Mouse (Mus musculus): ENCODE data around the gene Kcnj6. TPM values are rescaled to one million over a fixed set of nuclear protein-coding genes. Genes with fewer than 3 reads are reported as not detected.

Gene Kcnj6
- total RNA-seq, 1 experiment from 2014 or later, result not detected

DNA sequence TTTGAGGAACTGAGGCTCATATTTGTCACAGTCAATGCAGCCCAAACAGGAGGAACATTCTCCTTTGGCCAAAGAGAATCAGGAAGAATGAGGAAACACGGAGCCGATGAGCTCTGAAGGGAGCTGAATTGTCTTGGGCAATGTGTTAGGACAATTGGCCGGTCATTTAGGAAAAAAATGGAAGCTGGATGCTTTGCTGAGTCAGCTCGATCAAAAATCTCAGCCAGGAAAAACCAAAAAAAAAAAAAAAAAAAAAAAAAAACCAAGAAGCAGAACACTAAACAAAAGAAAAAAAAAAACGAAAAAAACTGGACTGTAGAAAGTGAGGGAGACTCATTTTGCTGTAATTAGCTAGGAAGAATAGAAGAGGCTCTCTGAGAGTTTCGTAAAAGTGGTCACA, 200.1 kb downstream of the Kcnj6 start:
- ATAC-seq (ENCODE audit: extremely low read depth, insufficient number of reproducible peaks, low FRiP score, poor library complexity, severe bottlenecking), result no peak

DNA sequence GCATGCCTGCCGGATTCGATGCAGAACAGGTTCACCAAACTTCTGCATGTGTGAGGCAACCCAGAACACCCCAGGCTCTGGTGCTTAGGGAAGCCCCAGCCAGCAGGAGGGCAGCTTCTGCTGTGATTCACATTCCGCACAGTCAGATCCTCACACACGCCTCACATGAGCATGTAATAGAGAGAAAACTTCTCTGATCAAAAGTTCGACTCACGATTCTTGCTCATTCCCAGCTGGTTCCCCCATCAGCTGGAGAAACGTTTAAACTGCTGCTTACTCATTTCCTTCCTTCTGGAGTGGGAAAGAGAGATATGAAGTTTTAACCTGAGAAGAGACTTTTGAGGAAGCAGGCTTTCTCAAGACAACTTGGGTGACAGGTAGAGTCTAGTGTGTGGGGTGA, 204.5 kb downstream of the Kcnj6 start:
- ATAC-seq (ENCODE audit: extremely low read depth, insufficient number of reproducible peaks, low FRiP score, poor library complexity, severe bottlenecking), result no peak

DNA sequence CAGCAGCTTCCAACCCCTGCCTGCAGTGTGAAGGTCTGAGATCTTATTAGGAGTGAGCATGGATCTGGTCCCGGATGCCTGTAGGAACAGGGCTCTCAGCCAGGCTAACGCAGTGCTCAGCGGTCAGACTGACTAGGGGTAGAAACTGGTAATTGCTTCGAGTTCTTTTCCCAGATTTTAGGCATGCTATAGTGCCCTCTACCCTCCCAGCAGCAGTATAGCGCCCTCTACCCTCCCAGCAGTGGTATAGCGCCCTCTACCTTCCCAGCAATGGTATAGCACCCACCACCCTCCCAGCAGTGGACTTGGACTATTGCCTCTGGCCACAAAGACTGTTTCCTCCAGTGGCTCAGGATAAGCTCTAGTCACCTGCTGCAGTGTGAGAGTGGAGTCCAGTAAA, 207.5 kb downstream of the Kcnj6 start:
- no peak for ATAC-seq (ENCODE audit: extremely low read depth, insufficient number of reproducible peaks, low FRiP score, poor library complexity, severe bottlenecking)

DNA sequence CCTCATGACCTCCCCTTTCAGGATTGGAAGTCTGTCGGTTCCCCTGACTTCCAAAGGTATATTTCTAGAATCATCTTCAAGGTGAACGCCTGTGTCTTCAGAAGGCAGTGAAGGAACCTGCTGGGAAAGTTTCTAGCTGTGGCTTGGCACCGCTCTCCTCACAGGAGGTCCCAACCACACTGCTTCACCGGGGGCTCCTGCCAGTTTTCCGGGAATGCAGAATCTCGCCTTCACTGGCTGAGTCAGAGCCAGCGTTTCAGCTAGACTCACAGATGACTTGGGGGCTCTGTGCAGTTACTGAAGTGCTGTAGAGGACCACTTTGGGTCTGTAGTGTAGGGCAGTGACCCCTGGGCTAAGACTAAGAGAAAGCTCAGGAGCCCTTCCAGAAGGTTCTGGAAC, 208.8 kb downstream of the Kcnj6 start:
- ATAC-seq (ENCODE audit: extremely low read depth, insufficient number of reproducible peaks, low FRiP score, poor library complexity, severe bottlenecking), result no peak

DNA sequence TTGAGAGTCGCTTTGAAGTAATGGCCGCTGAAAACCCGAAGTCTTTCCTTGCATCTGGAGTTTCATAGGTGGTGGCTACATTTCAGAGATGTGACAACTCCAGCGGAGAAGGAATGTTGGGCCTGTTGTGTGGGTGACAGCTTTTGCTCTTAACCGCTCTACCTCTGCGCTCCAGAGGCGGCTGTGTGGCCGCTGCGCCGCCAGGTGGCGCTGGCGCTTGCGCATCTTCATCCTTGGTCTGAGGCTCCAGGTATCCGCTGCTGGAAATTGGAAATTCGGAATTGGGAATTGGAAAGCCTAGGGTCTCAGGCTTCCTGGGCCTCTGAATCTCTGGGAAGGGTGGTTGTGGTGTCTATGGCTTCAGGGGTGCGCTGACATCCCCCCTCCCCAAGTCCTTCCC, 209.3 kb downstream of the Kcnj6 start:
- ATAC-seq (ENCODE audit: extremely low read depth, insufficient number of reproducible peaks, low FRiP score, poor library complexity, severe bottlenecking), result no peak

DNA sequence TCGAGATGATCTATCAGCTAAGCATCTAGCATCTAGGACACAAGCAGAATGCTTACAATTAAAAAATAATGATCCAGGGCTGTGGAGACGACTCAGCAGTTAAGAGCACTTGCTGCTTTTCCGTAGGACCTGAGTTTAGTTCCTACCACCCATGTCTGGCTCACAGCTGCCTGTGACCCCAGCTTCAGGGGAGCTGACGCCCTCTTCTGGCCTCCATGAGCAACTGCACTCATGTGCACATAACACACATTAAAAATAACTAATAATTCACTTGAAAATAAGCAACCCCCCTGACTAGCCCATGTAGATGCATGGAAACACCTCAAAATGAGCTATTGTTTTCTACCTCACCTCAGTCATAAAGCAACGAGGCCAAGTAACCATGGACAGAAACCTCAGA, 211.6 kb downstream of the Kcnj6 start:
- ATAC-seq (ENCODE audit: extremely low read depth, insufficient number of reproducible peaks, low FRiP score, poor library complexity, severe bottlenecking), result no peak

DNA sequence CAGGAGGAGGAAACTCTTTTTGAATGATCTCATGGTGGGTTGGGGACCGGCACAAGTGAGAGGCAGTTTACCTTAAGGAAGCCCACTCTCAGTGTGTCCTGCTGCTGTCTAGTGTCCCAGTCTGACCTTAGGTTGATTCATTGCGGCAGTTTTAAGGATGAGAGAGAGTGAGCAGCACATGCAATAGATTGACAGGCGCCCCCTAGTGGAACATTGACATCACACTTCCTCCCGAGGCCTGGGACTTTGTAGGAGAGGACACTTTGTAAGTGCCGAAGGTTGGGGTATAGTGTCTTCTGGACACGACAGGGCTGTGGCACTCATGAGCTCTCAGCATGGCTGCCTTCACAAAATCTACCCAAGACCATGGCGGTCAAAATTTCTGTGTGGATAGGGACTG, 213.8 kb downstream of the Kcnj6 start:
- ATAC-seq (ENCODE audit: extremely low read depth, insufficient number of reproducible peaks, low FRiP score, poor library complexity, severe bottlenecking), result no peak

DNA sequence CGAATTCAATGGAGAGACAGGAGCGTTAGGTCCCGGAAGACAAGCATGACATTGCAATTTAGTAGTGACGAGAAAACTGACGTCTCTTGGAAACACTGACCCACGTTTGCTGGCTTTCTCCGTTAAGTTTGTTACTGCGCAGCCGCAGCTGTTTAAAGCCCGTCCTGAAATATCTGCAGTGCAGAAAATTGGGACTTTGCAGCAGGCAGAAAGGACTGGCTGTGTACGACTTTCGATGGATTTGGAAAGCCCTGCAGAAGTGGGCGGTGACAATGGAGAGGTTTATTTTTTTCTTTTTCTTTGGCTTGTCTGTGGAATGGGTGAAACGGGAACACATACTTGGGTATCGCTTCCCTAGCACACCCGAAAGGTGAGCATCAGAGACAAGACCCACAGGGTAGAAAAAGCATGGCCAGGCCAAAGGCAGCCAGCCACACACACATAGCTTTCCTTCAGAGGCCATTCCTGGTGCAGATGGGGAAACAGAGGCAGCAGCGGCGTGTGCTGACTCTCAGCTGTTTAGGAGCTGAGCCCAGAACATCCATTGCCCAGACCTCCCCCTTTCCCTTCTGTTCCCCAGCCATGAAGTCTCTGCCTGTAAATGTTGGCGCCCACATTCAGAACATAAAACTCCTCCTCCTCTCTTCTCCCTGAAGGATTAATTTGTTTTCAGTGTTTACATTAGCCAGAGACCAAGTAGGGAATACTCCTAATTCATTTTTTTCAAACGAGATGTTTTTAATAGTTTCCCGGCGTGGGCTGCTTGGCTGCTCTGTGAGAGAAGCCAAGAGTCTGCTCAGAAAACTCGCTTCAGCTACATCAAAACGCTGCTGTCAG, 215.2 kb downstream of the Kcnj6 start:
- ATAC-seq (ENCODE audit: extremely low read depth, insufficient number of reproducible peaks, low FRiP score, poor library complexity, severe bottlenecking), result no peak

DNA sequence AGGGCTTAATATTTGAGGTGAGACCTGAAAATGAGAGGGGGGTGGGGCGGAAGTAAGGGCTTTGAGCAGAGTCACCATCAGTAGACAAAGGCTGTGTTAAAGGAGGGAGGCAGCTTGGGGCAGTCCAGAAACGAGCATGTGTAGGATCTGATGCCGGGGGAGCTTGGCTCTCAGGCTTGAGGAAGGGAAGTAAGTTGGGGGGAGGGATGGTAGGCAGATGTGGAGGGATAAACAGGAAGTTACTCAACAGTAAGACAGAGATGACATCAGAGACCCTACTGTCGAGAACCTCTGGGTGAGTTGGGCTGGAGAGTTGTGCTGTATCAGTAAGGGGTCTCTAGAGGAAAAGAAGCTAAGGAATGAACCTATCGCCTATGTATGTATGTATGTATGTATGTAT, 223.6 kb downstream of the Kcnj6 start:
- ATAC-seq (ENCODE audit: extremely low read depth, insufficient number of reproducible peaks, low FRiP score, poor library complexity, severe bottlenecking), result no peak

DNA sequence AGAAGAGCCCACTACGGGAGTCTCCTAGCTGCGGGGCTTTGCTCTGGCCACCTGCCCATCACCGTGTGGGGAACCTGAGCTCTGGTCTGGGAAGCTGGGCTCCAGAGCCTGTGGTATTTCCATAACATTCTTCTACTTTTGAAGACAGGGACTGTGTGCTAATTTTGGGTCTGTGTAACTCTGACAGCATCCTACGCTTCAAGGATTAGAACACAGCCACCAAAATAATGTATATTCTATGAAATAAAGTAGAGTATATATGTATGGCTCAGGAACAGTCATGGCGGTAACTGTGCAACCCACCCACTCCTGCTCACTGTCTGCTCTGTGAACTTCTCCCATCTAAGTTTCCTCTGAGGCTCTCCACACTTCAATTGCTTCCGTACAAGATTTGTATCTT, 229.9 kb downstream of the Kcnj6 start:
- ATAC-seq (ENCODE audit: extremely low read depth, insufficient number of reproducible peaks, low FRiP score, poor library complexity, severe bottlenecking), result no peak

DNA sequence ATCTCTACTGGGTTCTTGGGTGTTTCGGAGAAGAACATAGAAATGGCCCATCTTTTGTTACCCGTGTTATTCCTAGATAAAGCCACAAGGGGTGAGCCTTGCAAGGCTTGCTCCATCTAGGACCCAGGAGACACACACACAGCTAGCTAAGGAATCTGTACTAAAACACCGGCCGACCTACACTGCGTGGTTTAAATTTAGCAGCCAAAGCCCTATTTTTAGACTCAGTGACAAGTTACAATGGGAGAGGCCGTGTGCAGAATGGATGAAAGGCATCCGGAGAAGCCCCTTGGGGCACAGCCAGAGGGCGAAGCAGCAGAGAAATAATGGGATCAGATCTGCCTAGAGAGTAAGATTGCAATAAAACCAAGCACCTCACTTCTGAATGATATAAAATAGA, 232.4 kb downstream of the Kcnj6 start:
- ATAC-seq (ENCODE audit: extremely low read depth, insufficient number of reproducible peaks, low FRiP score, poor library complexity, severe bottlenecking), result no peak

DNA sequence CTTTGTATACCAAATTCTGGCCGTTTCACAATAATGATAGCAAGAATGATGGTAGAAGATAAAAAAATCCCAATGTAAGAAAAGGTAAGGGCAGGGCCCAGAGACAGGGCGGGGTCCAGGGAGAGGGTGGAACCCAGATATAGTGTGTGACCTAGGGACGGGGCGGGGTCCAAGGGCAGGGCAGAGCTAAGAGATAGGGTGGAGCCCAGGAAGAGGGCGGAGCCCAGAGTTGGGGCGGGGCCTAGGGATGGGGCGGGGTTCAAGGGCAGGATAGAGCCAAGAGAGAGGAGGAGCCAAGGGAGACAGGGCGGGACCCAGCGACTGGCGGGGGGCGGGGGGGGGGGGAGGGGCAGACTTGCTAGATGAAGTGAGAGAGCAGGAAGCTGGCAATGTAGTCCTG, 236.8 kb downstream of the Kcnj6 start:
- no peak for ATAC-seq (ENCODE audit: extremely low read depth, insufficient number of reproducible peaks, low FRiP score, poor library complexity, severe bottlenecking)

DNA sequence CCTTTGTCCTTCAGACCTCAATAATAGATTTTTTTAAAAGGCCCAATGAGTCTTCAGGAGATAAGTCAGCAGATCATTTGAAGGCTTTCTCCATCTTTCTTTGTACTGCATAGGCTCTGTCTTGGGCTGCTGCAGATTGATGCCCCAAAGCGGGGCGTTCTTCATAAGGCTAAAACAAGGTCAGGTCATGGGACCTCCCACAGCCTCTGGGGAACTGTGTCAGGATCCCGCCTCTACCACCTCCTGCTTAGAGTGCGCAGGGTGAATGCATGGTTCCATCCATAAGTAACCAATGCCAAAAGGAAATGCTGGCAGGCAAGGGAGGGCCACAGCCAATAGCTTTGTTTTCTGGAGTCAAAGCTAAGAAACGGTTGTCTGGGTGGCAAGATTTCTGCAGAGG, 237.7 kb downstream of the Kcnj6 start:
- ATAC-seq (ENCODE audit: extremely low read depth, insufficient number of reproducible peaks, low FRiP score, poor library complexity, severe bottlenecking), result no peak

DNA sequence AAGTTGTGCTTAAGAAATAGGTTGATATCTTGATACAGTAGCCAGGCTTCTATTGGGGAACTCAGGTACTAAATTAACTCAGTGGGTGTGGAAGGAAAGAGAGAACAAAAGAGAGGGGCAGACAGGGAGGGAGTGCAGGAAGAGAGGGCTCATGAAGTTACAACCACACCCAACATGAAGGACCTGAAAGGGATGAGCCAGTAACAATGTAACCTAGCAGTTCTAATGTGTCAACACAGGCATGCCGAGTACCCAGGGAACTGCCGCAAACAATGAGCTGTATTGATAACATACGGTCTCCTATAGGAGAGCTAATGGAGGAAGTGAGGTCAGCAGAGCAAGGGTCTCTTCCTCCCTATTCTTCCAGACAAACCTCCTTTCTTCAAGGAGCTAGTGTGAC, 238.9 kb downstream of the Kcnj6 start:
- ATAC-seq (ENCODE audit: extremely low read depth, insufficient number of reproducible peaks, low FRiP score, poor library complexity, severe bottlenecking), result no peak

DNA sequence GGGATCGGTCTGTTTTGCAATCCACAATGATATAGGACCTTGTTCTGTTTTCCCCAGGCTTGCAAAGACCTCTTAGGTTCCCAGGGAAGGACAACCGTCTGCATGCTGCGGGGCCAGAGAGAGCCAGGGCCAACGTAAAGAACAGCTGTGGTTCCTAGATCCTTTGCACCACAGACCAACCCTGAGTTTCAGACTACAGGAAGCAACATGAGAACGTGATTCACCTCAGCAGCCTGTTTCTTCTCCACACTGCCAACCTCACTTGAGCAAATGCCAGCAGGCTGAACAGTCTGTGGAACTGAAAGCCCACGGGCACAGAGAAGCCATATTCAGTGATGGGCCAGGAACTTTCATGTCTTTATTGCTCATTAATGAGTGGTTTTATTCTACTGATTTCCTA, 241.1 kb downstream of the Kcnj6 start:
- no peak for ATAC-seq (ENCODE audit: extremely low read depth, insufficient number of reproducible peaks, low FRiP score, poor library complexity, severe bottlenecking)

DNA sequence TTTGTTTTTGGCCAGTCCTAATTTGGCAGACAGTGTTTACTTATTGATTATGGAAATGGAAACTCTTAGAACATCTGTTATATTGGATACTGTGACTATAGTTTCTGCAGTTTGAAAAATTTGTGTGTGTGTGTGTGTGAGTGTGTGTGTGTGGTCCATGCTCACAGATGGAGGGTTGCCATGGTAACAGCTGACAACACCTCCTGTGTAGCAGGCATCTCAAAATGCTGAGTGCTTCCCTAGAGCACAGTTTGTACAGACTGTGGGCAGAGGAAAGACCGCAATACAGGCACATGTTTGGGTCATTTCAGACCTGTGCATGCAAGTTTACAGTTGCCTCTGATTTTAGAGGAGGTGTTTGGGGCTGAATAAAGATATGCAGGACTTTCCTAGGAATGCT, 244.0 kb downstream of the Kcnj6 start:
- no peak for ATAC-seq (ENCODE audit: extremely low read depth, insufficient number of reproducible peaks, low FRiP score, poor library complexity, severe bottlenecking)

DNA sequence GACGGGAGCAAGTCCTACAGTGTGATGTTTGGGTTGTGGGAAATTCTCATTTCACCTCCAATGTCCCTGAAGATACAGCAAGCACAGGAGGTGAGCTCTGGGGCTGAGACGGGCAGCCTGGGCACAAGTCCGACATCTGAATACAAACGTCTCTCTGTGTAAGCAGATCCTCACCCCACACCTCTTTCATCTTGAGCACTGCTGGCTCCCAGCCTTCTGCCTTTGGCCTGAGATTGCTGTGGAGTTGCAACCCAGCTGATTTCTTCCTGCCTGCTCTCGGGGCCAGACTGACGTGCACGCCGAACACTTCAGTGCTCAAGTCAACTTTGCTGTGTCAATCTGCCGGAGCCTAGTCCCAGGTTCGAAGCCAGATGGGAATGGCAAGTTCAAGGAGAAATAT, 244.7 kb downstream of the Kcnj6 start:
- ATAC-seq (ENCODE audit: extremely low read depth, insufficient number of reproducible peaks, low FRiP score, poor library complexity, severe bottlenecking), result no peak

DNA sequence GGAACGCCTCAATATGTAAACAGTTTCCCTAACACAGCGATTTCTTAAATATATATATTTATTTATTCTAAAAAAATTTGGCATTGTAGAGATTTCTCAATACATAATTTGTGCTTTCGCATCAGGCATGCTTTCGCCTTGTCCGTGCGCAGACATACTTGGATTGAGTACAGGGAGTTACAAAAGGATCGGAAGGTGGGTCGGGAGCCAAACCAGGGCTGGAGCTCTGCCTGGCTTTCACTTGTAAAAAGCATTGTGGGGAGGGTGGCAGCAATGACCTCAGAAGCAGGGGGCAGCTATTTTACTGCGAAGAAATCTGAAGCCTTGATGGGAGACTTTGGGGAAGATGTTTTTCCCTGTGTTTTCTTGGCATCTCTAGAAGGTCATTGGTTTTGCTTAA, 252.5 kb downstream of the Kcnj6 start:
- no peak for ATAC-seq (ENCODE audit: extremely low read depth, insufficient number of reproducible peaks, low FRiP score, poor library complexity, severe bottlenecking)

DNA sequence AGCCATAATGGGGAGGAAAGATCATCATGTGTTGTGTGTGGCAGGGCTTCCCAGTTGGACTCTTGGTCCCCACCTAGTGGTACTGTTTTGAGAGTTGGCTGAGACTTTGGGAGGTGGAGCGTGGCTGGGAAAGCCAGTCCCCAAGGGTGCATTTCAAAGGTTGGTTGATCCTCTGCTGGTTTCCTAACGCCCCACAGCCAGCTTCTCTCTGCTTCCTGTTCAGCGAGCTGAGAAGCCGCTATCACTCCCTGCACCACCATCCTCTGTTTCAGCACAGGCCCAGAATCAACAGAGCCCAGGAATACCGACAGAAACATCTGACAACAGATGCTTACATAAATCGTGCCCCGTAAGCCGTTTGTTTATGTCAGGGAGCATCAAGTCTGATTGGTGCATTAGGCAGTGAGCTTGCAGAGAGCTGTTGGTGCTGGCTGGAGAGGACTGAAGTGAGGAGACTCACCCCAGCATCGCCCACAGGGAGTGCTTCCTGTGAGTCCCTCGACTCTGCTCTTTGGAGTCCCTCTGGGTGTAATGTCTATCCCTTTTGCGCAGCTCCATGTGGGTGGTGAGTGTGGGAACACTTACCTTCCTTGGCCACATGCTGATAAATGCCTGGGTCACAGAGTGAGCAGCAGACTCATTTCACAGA, 253.5 kb downstream of the Kcnj6 start:
- no peak for ATAC-seq (ENCODE audit: extremely low read depth, insufficient number of reproducible peaks, low FRiP score, poor library complexity, severe bottlenecking)

DNA sequence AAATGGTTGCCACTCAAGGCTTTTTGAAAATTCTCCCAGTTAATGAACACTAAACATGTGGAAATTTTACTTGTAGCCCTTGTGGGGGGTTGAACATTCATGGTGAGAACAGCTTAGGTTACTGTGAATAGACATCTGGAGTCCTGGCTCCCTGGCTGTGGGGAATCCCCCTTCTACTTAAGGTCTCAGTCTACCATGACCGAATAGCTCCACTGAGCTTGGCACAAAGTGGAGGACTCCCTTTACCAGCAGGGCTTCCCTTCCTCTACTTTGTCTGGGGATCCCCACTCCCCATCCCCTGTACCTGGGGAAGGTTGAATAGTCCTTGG, 260.2 kb downstream of the Kcnj6 start:
- ATAC-seq (ENCODE audit: extremely low read depth, insufficient number of reproducible peaks, low FRiP score, poor library complexity, severe bottlenecking), result no peak

Measured in neutrophil, adult 5-6 weeks (primary cell).